Comparison of ENCODE assay signal across 14 mouse cellular contexts in the genomic region with DNA sequence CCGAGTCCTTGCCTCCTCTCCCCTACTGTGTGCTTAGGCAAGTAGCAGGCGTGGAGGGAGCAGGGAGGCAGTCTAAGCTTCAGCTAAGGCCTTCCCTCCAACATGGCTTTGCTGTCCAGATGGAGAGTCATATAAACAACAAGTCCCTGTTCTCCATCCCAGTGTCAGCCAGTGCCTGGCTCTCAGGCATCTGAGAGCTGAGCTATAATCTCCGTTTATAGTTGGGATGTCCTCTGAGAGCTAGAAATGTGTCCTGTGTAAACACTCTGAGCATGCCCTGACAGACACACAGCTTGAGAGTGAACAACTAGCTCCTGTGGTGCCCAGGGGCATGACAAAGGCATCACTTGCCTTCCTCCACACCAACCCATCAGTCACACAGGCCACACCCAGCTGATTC. TPM values are rescaled to one million over a fixed set of nuclear protein-coding genes. Genes with fewer than 3 reads are reported as not detected.
"Had no signal": no experiment of that assay in that cellular context is flagged by ENCODE, and none has a peak within 500 bp of the region (broad histone marks: within the 10 kb centered on the region; RNA-seq: fewer than 3 reads in every experiment).

No protein-coding gene starts in this region.

- DNase-seq: kidney, adult 11 months; kidney, adult 9 months; kidney, postnatal 36 days; layer of hippocampus, postnatal 36 days; lung, adult 2 months; lung, postnatal 36 days; thymus, adult 18-20 months; thymus, postnatal 14 days had no signal

- H3K27me3 ChIP-seq: liver, embryonic 15.5 days; midbrain, embryonic 15.5 days had no signal

- H3K27ac ChIP-seq: kidney, postnatal 0 days; liver, embryonic 15.5 days; midbrain, embryonic 10.5 days; midbrain, embryonic 15.5 days had no signal

- H3K36me3 ChIP-seq: liver, embryonic 15.5 days; midbrain, embryonic 10.5 days; midbrain, embryonic 15.5 days had no signal

- ATAC-seq: lung, postnatal 0 days; midbrain, embryonic 15.5 days had no signal

- H3K9me3 ChIP-seq: liver, embryonic 15.5 days; midbrain, embryonic 10.5 days; midbrain, embryonic 15.5 days had no signal

- H3K4me1 ChIP-seq: liver, embryonic 15.5 days; midbrain, embryonic 10.5 days; midbrain, embryonic 15.5 days had no signal

- H3K4me3 ChIP-seq: liver, embryonic 15.5 days; midbrain, embryonic 10.5 days; midbrain, embryonic 15.5 days had no signal

RNA-seq across cellular contexts. Expression of a gene that starts 39.0 kb away (rescaled TPM):
- total RNA-seq: megakaryocyte progenitor cell, adult 5-6 weeks had no signal
- polyA plus RNA-seq: liver, embryonic 15.5 days had no signal

RNA-seq across cellular contexts. Expression of a gene that starts 55.3 kb away (rescaled TPM):
- total RNA-seq: megakaryocyte progenitor cell, adult 5-6 weeks had no signal
